Comparison of ENCODE assay signal across 29 mouse cellular contexts in genomic region chr5:85485733-85486322, GRCm38 (mm10).
DNase-seq lines count a peak whose midpoint lies in the region; ATAC-seq and TF ChIP-seq lines count a peak whose summit lies in the region.
"Had no signal": no experiment of that assay in that cellular context is flagged by ENCODE, and none has a peak within 500 bp of the region (broad histone marks: within the 10 kb centered on the region; RNA-seq: fewer than 3 reads in every experiment).

No protein-coding gene starts in this region.

- TF ChIP-seq CTCF in midbrain, postnatal 0 days (IDR thresholded peaks at IDR 0.05): no peak

- no peaks in the 10 kb centered on the region for H3K9me3 ChIP-seq in hindbrain, embryonic 14.5 days (ENCODE audit: control insufficient read depth, low read length)
- no peaks in the 10 kb centered on the region for H3K9me3 ChIP-seq in hindbrain, embryonic 12.5 days (replicated peaks)
- no peaks in the 10 kb centered on the region for H3K9me3 ChIP-seq in midbrain, postnatal 0 days (ENCODE audit: low read length)
- H3K9me3 ChIP-seq in midbrain, embryonic 15.5 days: no peaks in the 10 kb centered on the region
- H3K9me3 ChIP-seq: embryonic facial prominence, embryonic 12.5 days; intestine, embryonic 15.5 days; limb, embryonic 10.5 days; limb, embryonic 15.5 days; liver, embryonic 13.5 days; megakaryocyte, embryonic 14.5 days; midbrain, embryonic 13.5 days; neural tube, embryonic 15.5 days had no signal

- H3K27me3 ChIP-seq in hindbrain, embryonic 14.5 days (ENCODE audit: control insufficient read depth, insufficient read depth, low read length): no peaks in the 10 kb centered on the region
- no peaks in the 10 kb centered on the region for H3K27me3 ChIP-seq in hindbrain, embryonic 12.5 days
- no peaks in the 10 kb centered on the region for H3K27me3 ChIP-seq in midbrain, postnatal 0 days (ENCODE audit: insufficient read depth, low read length)
- H3K27me3 ChIP-seq in midbrain, embryonic 15.5 days (replicated peaks): no peaks in the 10 kb centered on the region
- H3K27me3 ChIP-seq: embryonic facial prominence, embryonic 12.5 days; heart, embryonic 13.5 days; intestine, embryonic 15.5 days; limb, embryonic 15.5 days; liver, embryonic 13.5 days; megakaryocyte, embryonic 14.5 days; midbrain, embryonic 13.5 days; neural tube, embryonic 15.5 days; Patski had no signal

- no peaks in the 10 kb centered on the region for H3K36me3 ChIP-seq in hindbrain, embryonic 14.5 days (replicated peaks; ENCODE audit: control insufficient read depth, insufficient read depth)
- no peaks in the 10 kb centered on the region for H3K36me3 ChIP-seq in hindbrain, embryonic 12.5 days
- H3K36me3 ChIP-seq in midbrain, postnatal 0 days (ENCODE audit: insufficient read depth, low read length): no peaks in the 10 kb centered on the region
- H3K36me3 ChIP-seq in midbrain, embryonic 15.5 days (replicated peaks): no peaks in the 10 kb centered on the region
- H3K36me3 ChIP-seq: embryonic facial prominence, embryonic 12.5 days; heart, embryonic 13.5 days; intestine, embryonic 15.5 days; limb, embryonic 10.5 days; limb, embryonic 15.5 days; liver, embryonic 13.5 days; midbrain, embryonic 13.5 days; neural tube, embryonic 15.5 days had no signal

- H3K9ac ChIP-seq in hindbrain, embryonic 14.5 days: no peak overlapping the region
- no peak overlapping the region for H3K9ac ChIP-seq in hindbrain, embryonic 12.5 days
- H3K9ac ChIP-seq in midbrain, postnatal 0 days (replicated peaks; ENCODE audit: low read length, poor library complexity, severe bottlenecking): no peak overlapping the region
- H3K9ac ChIP-seq in midbrain, embryonic 15.5 days: no peak overlapping the region
- H3K9ac ChIP-seq: embryonic facial prominence, embryonic 12.5 days; heart, embryonic 13.5 days; intestine, embryonic 15.5 days; limb, embryonic 15.5 days; liver, embryonic 13.5 days; midbrain, embryonic 13.5 days; neural tube, embryonic 15.5 days had no signal

- WGBS in hindbrain, embryonic 14.5 days: 63% methylated on average over 2 of the region's 2 CpGs
- WGBS in hindbrain, embryonic 12.5 days: 90% methylated on average over 2 of the region's 2 CpGs
- WGBS in midbrain, postnatal 0 days: 74% methylated on average over 2 of the region's 2 CpGs
- WGBS in midbrain, embryonic 15.5 days: 79% methylated on average over 2 of the region's 2 CpGs

- no peaks in the 10 kb centered on the region for H3K4me1 ChIP-seq in hindbrain, embryonic 14.5 days (replicated peaks; ENCODE audit: control insufficient read depth, insufficient read depth, low read length)
- no peaks in the 10 kb centered on the region for H3K4me1 ChIP-seq in hindbrain, embryonic 12.5 days
- no peaks in the 10 kb centered on the region for H3K4me1 ChIP-seq in midbrain, postnatal 0 days (ENCODE audit: insufficient read depth, low read length)
- no peaks in the 10 kb centered on the region for H3K4me1 ChIP-seq in midbrain, embryonic 15.5 days
- H3K4me1 ChIP-seq: embryonic facial prominence, embryonic 12.5 days; heart, embryonic 13.5 days; intestine, embryonic 15.5 days; limb, embryonic 10.5 days; limb, embryonic 15.5 days; liver, embryonic 13.5 days; megakaryocyte, embryonic 14.5 days; midbrain, embryonic 13.5 days; neural tube, embryonic 15.5 days had no signal

- peak; percentile 27; the same call in 1 of the 2 replicates for ATAC-seq in hindbrain, embryonic 14.5 days (ENCODE audit: low FRiP score)
- ATAC-seq in hindbrain, embryonic 12.5 days (ENCODE audit: low FRiP score): no peak
- ATAC-seq in midbrain, postnatal 0 days (ENCODE audit: low FRiP score): no peak
- ATAC-seq in midbrain, embryonic 15.5 days (replicated peaks): no peak
- ATAC-seq: intestine, embryonic 15.5 days; lung, postnatal 0 days; midbrain, embryonic 13.5 days; Patski had no signal

- no peak overlapping the region for H3K4me2 ChIP-seq in hindbrain, embryonic 14.5 days (replicated peaks)
- no peak overlapping the region for H3K4me2 ChIP-seq in hindbrain, embryonic 12.5 days (replicated peaks)
- H3K4me2 ChIP-seq in midbrain, postnatal 0 days (ENCODE audit: low read depth, low read length, poor library complexity, severe bottlenecking): no peak overlapping the region
- no peak overlapping the region for H3K4me2 ChIP-seq in midbrain, embryonic 15.5 days
- H3K4me2 ChIP-seq: embryonic facial prominence, embryonic 12.5 days; heart, embryonic 13.5 days; intestine, embryonic 15.5 days; limb, embryonic 15.5 days; liver, embryonic 13.5 days; midbrain, embryonic 13.5 days; neural tube, embryonic 15.5 days had no signal

- H3K4me3 ChIP-seq in hindbrain, embryonic 14.5 days (replicated peaks; ENCODE audit: low read length): no peak overlapping the region
- no peak overlapping the region for H3K4me3 ChIP-seq in hindbrain, embryonic 12.5 days
- no peak overlapping the region for H3K4me3 ChIP-seq in midbrain, postnatal 0 days (ENCODE audit: low read depth, low read length)
- no peak overlapping the region for H3K4me3 ChIP-seq in midbrain, embryonic 15.5 days
- H3K4me3 ChIP-seq: embryonic facial prominence, embryonic 12.5 days; heart, embryonic 13.5 days; intestine, embryonic 15.5 days; limb, embryonic 10.5 days; limb, embryonic 15.5 days; liver, embryonic 13.5 days; megakaryocyte, embryonic 14.5 days; midbrain, embryonic 13.5 days; neural tube, embryonic 15.5 days had no signal

- DNase-seq in cerebellum, postnatal 14 days: peak; percentile 87 to 90
- DNase-seq in cerebellum, adult 9-11 months: no peak
- DNase-seq in hindbrain, embryonic 14.5 days (ENCODE audit: low spot score): peak; percentile 25
- DNase-seq in midbrain, postnatal 0 days (ENCODE audit: low spot score): peak; percentile 66
- no peak for DNase-seq in gastrocnemius, adult 18-20 months (ENCODE audit: low spot score)
- DNase-seq: adrenal gland, postnatal 10 days; embryo, embryonic 11 days; gastrocnemius, postnatal 10 days; heart, postnatal 10 days; kidney, adult 8-10 months; kidney, postnatal 4 days; liver, embryonic 13.5 days; lung, adult 18-20 months; lung, postnatal 4 days; retina, postnatal 1 day; right cerebral cortex, postnatal 14 days had no signal

- H3K27ac ChIP-seq in hindbrain, embryonic 14.5 days: no peak overlapping the region
- H3K27ac ChIP-seq in hindbrain, embryonic 12.5 days: no peak overlapping the region
- H3K27ac ChIP-seq in midbrain, postnatal 0 days (ENCODE audit: low read depth, low read length): no peak overlapping the region
- H3K27ac ChIP-seq in midbrain, embryonic 15.5 days: no peak overlapping the region
- H3K27ac ChIP-seq: embryonic facial prominence, embryonic 12.5 days; heart, embryonic 13.5 days; intestine, embryonic 15.5 days; kidney, postnatal 0 days; limb, embryonic 10.5 days; limb, embryonic 15.5 days; liver, embryonic 13.5 days; midbrain, embryonic 13.5 days; neural tube, embryonic 15.5 days had no signal

Comparison
In these comparisons a context has a peak if more than half of its experiments do, and no peak if none do; other contexts are left out.
1. DNase-seq: peak in cerebellum, postnatal 14 days (2 of 2), hindbrain, embryonic 14.5 days (single experiment) and midbrain, postnatal 0 days (single experiment); none in cerebellum, adult 9-11 months (single experiment) and gastrocnemius, adult 18-20 months (single experiment).